ENCODE assay signal across 21 mouse cellular contexts in the genomic region with DNA sequence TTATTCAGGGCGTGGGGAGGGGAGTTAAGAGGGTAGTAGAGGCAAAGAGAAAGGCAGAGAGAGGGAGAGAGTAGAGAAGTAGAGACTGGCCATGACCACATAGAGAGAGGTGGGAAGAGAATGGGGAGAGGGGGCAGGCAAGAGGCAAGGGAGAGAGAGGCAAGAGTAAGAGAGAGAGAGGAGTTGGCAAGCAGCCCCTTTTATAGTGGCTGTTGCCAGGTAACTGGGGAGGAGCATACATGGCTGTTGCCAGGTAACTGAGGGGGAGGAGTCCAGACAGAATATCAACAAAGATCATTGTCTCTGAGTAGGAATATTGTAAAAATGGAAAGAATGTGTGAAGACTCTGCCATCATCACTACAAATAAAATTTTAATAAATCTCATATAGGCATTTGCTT.
DNase-seq lines count a peak whose midpoint lies in the region; ATAC-seq lines count a peak whose summit lies in the region.
"Had no signal": no experiment of that assay in that cellular context is flagged by ENCODE, and none has a peak within 500 bp of the region (broad histone marks: within the 10 kb centered on the region; RNA-seq: fewer than 3 reads in every experiment).

No protein-coding gene starts in this region.

- H3K4me2 ChIP-seq in forebrain, embryonic 14.5 days (ENCODE audit: low read length), result no peak overlapping the region
- no peak overlapping the region for H3K4me2 ChIP-seq in forebrain, embryonic 12.5 days
- no peak overlapping the region for H3K4me2 ChIP-seq in midbrain, embryonic 12.5 days (replicated peaks)
- no peak overlapping the region for H3K4me2 ChIP-seq in forebrain, embryonic 15.5 days (replicated peaks)
- H3K4me2 ChIP-seq in midbrain, embryonic 16.5 days (ENCODE audit: low read length), result no peak overlapping the region
- H3K4me2 ChIP-seq: heart, embryonic 15.5 days; intestine, embryonic 15.5 days; kidney, embryonic 15.5 days; limb, embryonic 13.5 days; liver, embryonic 13.5 days; lung, embryonic 15.5 days had no signal

- H3K4me3 ChIP-seq in forebrain, embryonic 14.5 days (ENCODE audit: low read depth, low read length), result no peak overlapping the region
- no peak overlapping the region for H3K4me3 ChIP-seq in forebrain, embryonic 12.5 days (replicated peaks)
- H3K4me3 ChIP-seq in midbrain, embryonic 12.5 days, result no peak overlapping the region
- H3K4me3 ChIP-seq in midbrain, embryonic 10.5 days, result no peak overlapping the region
- no peak overlapping the region for H3K4me3 ChIP-seq in forebrain, embryonic 15.5 days
- H3K4me3 ChIP-seq in midbrain, embryonic 16.5 days (ENCODE audit: low read depth, low read length), result no peak overlapping the region
- H3K4me3 ChIP-seq: erythroblast, embryonic 14.5 days; heart, embryonic 15.5 days; intestine, embryonic 15.5 days; kidney, embryonic 15.5 days; limb, embryonic 13.5 days; liver, embryonic 13.5 days; lung, embryonic 15.5 days had no signal

- 70% methylated on average over 1 of the region's 1 CpGs for WGBS in forebrain, embryonic 14.5 days
- 48% methylated on average over 1 of the region's 1 CpGs for WGBS in forebrain, embryonic 12.5 days
- 63% methylated on average over 1 of the region's 1 CpGs for whole genome bisulfite sequencing in midbrain, embryonic 12.5 days
- 77% methylated on average over 1 of the region's 1 CpGs for WGBS in midbrain, embryonic 10.5 days
- 67% methylated on average over 1 of the region's 1 CpGs for WGBS in forebrain, embryonic 15.5 days
- 65% methylated on average over 1 of the region's 1 CpGs for WGBS in midbrain, embryonic 16.5 days

- H3K4me1 ChIP-seq in forebrain, embryonic 14.5 days (ENCODE audit: control insufficient read depth, insufficient read depth, low read length), result no peaks in the 10 kb centered on the region
- no peaks in the 10 kb centered on the region for H3K4me1 ChIP-seq in forebrain, embryonic 12.5 days
- no peaks in the 10 kb centered on the region for H3K4me1 ChIP-seq in midbrain, embryonic 12.5 days
- H3K4me1 ChIP-seq in midbrain, embryonic 10.5 days, result 0 out of 2 replicates have a peak, but pooled peaks cover 3% of the 10 kb centered on the region
- H3K4me1 ChIP-seq in forebrain, embryonic 15.5 days, result no peaks in the 10 kb centered on the region
- H3K4me1 ChIP-seq in midbrain, embryonic 16.5 days (ENCODE audit: control insufficient read depth, insufficient read depth, low read length), result no peaks in the 10 kb centered on the region
- H3K4me1 ChIP-seq: intestine, embryonic 15.5 days; kidney, embryonic 15.5 days; limb, embryonic 13.5 days; liver, embryonic 13.5 days; lung, embryonic 15.5 days had no signal

- peak; percentile 25 for DNase-seq in forebrain, embryonic 14.5 days (ENCODE audit: low spot score)
- DNase-seq in midbrain, embryonic 10.5 days (ENCODE audit: low spot score), result no peak
- no peak for DNase-seq in right cerebral cortex, postnatal 36 days (ENCODE audit: low spot score in 2 of 2)
- DNase-seq: adrenal gland, postnatal 36 days; B cell, adult 2 months; gastrocnemius, postnatal 36 days; heart, postnatal 4 days; liver, embryonic 13.5 days; right cerebral cortex, postnatal 14 days; thymus, adult 2 months had no signal

- no peaks in the 10 kb centered on the region for H3K36me3 ChIP-seq in forebrain, embryonic 14.5 days (ENCODE audit: control insufficient read depth, insufficient read depth, low read length)
- H3K36me3 ChIP-seq in forebrain, embryonic 12.5 days (replicated peaks), result no peaks in the 10 kb centered on the region
- no peaks in the 10 kb centered on the region for H3K36me3 ChIP-seq in midbrain, embryonic 12.5 days
- H3K36me3 ChIP-seq in midbrain, embryonic 10.5 days, result no peaks in the 10 kb centered on the region
- no peaks in the 10 kb centered on the region for H3K36me3 ChIP-seq in forebrain, embryonic 15.5 days
- no peaks in the 10 kb centered on the region for H3K36me3 ChIP-seq in midbrain, embryonic 16.5 days (ENCODE audit: control insufficient read depth, insufficient read depth, low read length)
- H3K36me3 ChIP-seq: heart, embryonic 15.5 days; intestine, embryonic 15.5 days; kidney, embryonic 15.5 days; limb, embryonic 13.5 days; liver, embryonic 13.5 days; lung, embryonic 15.5 days had no signal

- H3K9me3 ChIP-seq in forebrain, embryonic 14.5 days (replicated peaks; ENCODE audit: control insufficient read depth, low read length), result no peaks in the 10 kb centered on the region
- no peaks in the 10 kb centered on the region for H3K9me3 ChIP-seq in forebrain, embryonic 12.5 days
- no peaks in the 10 kb centered on the region for H3K9me3 ChIP-seq in midbrain, embryonic 12.5 days
- no peaks in the 10 kb centered on the region for H3K9me3 ChIP-seq in midbrain, embryonic 10.5 days (replicated peaks)
- H3K9me3 ChIP-seq in forebrain, embryonic 15.5 days, result no peaks in the 10 kb centered on the region
- no peaks in the 10 kb centered on the region for H3K9me3 ChIP-seq in midbrain, embryonic 16.5 days (replicated peaks; ENCODE audit: control insufficient read depth, low read length, poor library complexity, severe bottlenecking)
- H3K9me3 ChIP-seq: heart, embryonic 15.5 days; intestine, embryonic 15.5 days; kidney, embryonic 15.5 days; limb, embryonic 13.5 days; liver, embryonic 13.5 days; lung, embryonic 15.5 days had no signal

- H3K27ac ChIP-seq in forebrain, embryonic 14.5 days (ENCODE audit: low read depth, low read length), result no peak overlapping the region
- H3K27ac ChIP-seq in forebrain, embryonic 12.5 days, result no peak overlapping the region
- no peak overlapping the region for H3K27ac ChIP-seq in midbrain, embryonic 12.5 days (replicated peaks)
- no peak overlapping the region for H3K27ac ChIP-seq in midbrain, embryonic 10.5 days (replicated peaks)
- H3K27ac ChIP-seq in forebrain, embryonic 15.5 days (replicated peaks), result no peak overlapping the region
- H3K27ac ChIP-seq in midbrain, embryonic 16.5 days (ENCODE audit: low read length), result no peak overlapping the region
- H3K27ac ChIP-seq: heart, embryonic 15.5 days; intestine, embryonic 15.5 days; kidney, embryonic 15.5 days; limb, embryonic 13.5 days; liver, embryonic 13.5 days; lung, embryonic 15.5 days; macrophage had no signal

- H3K27me3 ChIP-seq in forebrain, embryonic 14.5 days (replicated peaks; ENCODE audit: control insufficient read depth, insufficient read depth, low read length), result no peaks in the 10 kb centered on the region
- no peaks in the 10 kb centered on the region for H3K27me3 ChIP-seq in forebrain, embryonic 12.5 days
- no peaks in the 10 kb centered on the region for H3K27me3 ChIP-seq in midbrain, embryonic 12.5 days
- no peaks in the 10 kb centered on the region for H3K27me3 ChIP-seq in midbrain, embryonic 10.5 days (ENCODE audit: low read depth, poor library complexity, severe bottlenecking)
- H3K27me3 ChIP-seq in forebrain, embryonic 15.5 days, result no peaks in the 10 kb centered on the region
- H3K27me3 ChIP-seq in midbrain, embryonic 16.5 days (ENCODE audit: control insufficient read depth, insufficient read depth, low read depth, low read length), result no peaks in the 10 kb centered on the region
- H3K27me3 ChIP-seq: heart, embryonic 15.5 days; intestine, embryonic 15.5 days; kidney, embryonic 15.5 days; limb, embryonic 13.5 days; liver, embryonic 13.5 days; lung, embryonic 15.5 days had no signal

- no peak for ATAC-seq in forebrain, embryonic 14.5 days
- no peak; the same call in 1 of the 2 replicates for ATAC-seq in forebrain, embryonic 12.5 days (ENCODE audit: low FRiP score)
- ATAC-seq in midbrain, embryonic 12.5 days (ENCODE audit: low FRiP score, low read depth), result peak; percentile 54; the same call in 1 of the 2 replicates
- ATAC-seq in forebrain, embryonic 15.5 days (replicated peaks), result 0 out of 2 replicates have a peak, but pooled peaks have one; percentile 32
- ATAC-seq in midbrain, embryonic 16.5 days, result peak; percentile 39; the same call in 1 of the 2 replicates
- ATAC-seq: intestine, embryonic 15.5 days had no signal

- no peak overlapping the region for H3K9ac ChIP-seq in forebrain, embryonic 14.5 days (ENCODE audit: low read length)
- no peak overlapping the region for H3K9ac ChIP-seq in forebrain, embryonic 12.5 days
- H3K9ac ChIP-seq in midbrain, embryonic 12.5 days (replicated peaks), result no peak overlapping the region
- no peak overlapping the region for H3K9ac ChIP-seq in forebrain, embryonic 15.5 days (replicated peaks)
- no peak overlapping the region for H3K9ac ChIP-seq in midbrain, embryonic 16.5 days (ENCODE audit: low read depth, low read length)
- H3K9ac ChIP-seq: heart, embryonic 15.5 days; intestine, embryonic 15.5 days; kidney, embryonic 15.5 days; limb, embryonic 13.5 days; liver, embryonic 13.5 days; lung, embryonic 15.5 days had no signal

Comparison
In these comparisons a context has a peak if more than half of its experiments do, and no peak if none do; other contexts are left out.
1. ATAC-seq: peak in midbrain, embryonic 12.5 days (single experiment), forebrain, embryonic 15.5 days (single experiment) and midbrain, embryonic 16.5 days (single experiment); none in forebrain, embryonic 14.5 days (single experiment) and forebrain, embryonic 12.5 days (single experiment).